Mouse (Mus musculus) hindbrain, embryonic 10.5 days (tissue): ENCODE results near the gene Msl2. TPM values are rescaled to one million over a fixed set of nuclear protein-coding genes. Genes with fewer than 3 reads are reported as not detected.

Experiments used
- DNase-seq: peaks from one replicate; pipeline ENCODE4 v3.0.0-alpha.2; 2017; ENCODE audit warnings: low spot score
- H3K27ac ChIP-seq: fragments of 300-500 bp; sonication (generic); 2 replicates; pipeline ENCODE4 v1.5.1; 2016; ENCODE audit warnings: mild to moderate bottlenecking, moderate library complexity
- H3K27me3 ChIP-seq: fragments of 300-500 bp; sonication (generic); 2 replicates; pipeline ENCODE4 v1.6.1; 2016; ENCODE audit warnings: mild to moderate bottlenecking; ENCODE audit not compliant: poor library complexity, insufficient read depth, severe bottlenecking
- H3K36me3 ChIP-seq: fragments of 300-500 bp; sonication (generic); 2 replicates; pipeline ENCODE4 v1.6.1; 2016; ENCODE audit warnings: mild to moderate bottlenecking, moderate library complexity
- H3K4me1 ChIP-seq: fragments of 300-500 bp; sonication (generic); replicated peaks from 2 replicates; pipeline ENCODE4 v1.6.1; 2016; ENCODE audit warnings: mild to moderate bottlenecking
- H3K4me3 ChIP-seq: fragments of 300-500 bp; sonication (generic); 2 replicates; pipeline ENCODE4 v1.5.1; 2016; ENCODE audit warnings: mild to moderate bottlenecking, moderate library complexity
- H3K9me3 ChIP-seq: fragments of 300-500 bp; sonication (generic); 2 replicates; pipeline ENCODE4 v1.6.1; 2016; ENCODE audit warnings: mild to moderate bottlenecking, moderate library complexity
- whole genome bisulfite sequencing: fragments of 180-500 bp; shearing (Covaris S2); methylation state at CpG from one replicate; pipeline ENCODE4 v1.1.7; 2016; 5-methylcytosine and 5-hydroxymethylcytosine counted together
- polyA plus RNA-seq: library from polyadenylated mRNA; unstranded; fragments of >200 nt; fragmentation: Nextera tagmentation; extraction: Ambion mirVana; gene quantifications from 2 replicates; pipeline ENCODE4 v1.2.1, GENCODE M21; 2016

The Msl2 gene
- polyA plus RNA-seq, 1 experiment from 2014 or later: 3.7 TPM

DNA sequence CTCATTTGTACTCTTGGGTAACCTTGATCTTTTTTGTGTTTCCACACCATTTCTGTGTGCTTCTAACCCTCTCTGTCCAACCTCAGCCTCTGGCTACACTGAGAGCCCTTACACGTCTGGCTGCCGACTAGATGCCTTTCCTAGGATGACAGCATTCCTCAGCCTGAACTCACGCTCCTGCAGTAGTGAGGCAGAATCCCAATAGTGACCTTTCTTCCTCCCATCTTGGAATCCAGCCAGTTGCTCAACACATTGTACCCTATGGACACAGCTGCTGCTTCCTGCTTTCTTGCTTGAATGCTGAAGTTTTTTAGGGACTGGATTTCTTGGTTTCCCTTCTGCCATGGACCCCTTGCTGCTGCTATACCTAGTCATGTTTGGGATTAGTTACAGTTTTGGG, 36.1 kb downstream of the Msl2 start:
- Histone ChIP-seq H3K36me3 (peaks cover 11% of the 10 kb centered on the region), H3K27ac (no peak overlapping the region), H3K27me3 (no peaks in the 10 kb centered on the region), H3K4me3 (no peak overlapping the region), H3K9me3 (no peaks in the 10 kb centered on the region), H3K4me1 (no peaks in the 10 kb centered on the region)
- WGBS: 70% methylated on average over 3 of the region's 3 CpGs
- DNase-seq: no peak

DNA sequence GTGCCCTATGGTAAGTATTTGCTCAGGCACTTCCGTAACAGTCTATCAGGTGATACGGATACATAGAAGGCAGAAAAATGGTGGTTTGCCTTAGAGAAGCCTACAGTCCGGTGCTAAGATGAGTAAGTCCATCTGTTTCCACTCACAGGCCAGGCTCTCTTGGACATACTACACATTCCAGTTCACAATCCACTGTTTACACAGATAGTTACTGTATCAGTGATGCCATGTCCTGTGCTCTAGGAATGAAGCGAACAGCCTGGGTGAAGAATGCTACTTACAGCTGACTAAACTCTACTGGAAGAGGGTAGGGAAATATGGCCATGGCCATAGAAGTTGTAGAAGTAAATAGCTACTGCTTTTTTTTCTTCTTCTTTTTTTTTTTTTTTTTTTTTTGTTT, 39.4 kb downstream of the Msl2 start:
- no peak for DNase-seq
- Histone ChIP-seq H3K27ac (no peak overlapping the region), H3K4me3 (no peak overlapping the region), H3K36me3 (peaks cover 10% of the 10 kb centered on the region; the same call in 1 of the 2 replicates), H3K4me1 (no peaks in the 10 kb centered on the region), H3K27me3 (no peaks in the 10 kb centered on the region), H3K9me3 (no peaks in the 10 kb centered on the region)
- WGBS: 86% methylated on average over 4 of the region's 4 CpGs

DNA sequence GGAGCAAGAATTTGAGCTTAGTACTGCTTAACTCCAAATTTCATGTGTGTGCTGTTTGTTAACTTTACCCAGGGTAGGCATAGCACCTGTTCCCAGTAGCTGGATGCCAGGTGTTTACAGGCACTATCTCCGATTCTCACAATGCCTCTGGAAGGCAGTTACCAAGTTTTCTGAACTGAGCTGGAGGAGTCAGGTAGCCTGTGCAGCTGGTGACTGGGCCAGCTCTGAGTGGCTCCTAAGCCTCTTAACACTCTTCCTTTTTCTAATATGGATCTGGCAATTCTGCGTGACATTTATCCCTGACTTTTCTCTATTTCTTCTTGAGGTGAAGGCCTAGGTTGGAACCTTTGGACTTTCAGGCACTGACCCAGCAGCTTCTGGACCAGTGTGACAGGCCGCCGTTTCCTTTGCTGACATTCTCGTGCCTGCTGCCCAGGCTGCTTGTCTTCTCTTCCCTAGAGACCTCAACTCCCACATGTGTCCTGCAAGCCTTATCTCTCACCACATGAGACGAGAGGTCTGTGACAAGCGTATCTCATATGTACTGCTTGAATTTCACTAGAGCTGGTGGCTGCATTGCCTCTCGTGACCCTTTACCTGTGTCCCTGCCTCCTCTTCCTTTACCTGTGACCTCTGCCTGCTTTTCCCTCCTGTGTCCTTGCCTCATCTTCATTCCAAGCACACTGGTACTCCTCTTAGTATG, 40.4 kb downstream of the Msl2 start:
- Histone ChIP-seq H3K27ac (no peak overlapping the region), H3K9me3 (no peaks in the 10 kb centered on the region), H3K4me3 (no peak overlapping the region), H3K27me3 (no peaks in the 10 kb centered on the region), H3K4me1 (no peaks in the 10 kb centered on the region), H3K36me3 (peaks cover 10% of the 10 kb centered on the region; the same call in 1 of the 2 replicates)
- DNase-seq: no peak
- 89% methylated on average over 8 of the region's 8 CpGs for WGBS

DNA sequence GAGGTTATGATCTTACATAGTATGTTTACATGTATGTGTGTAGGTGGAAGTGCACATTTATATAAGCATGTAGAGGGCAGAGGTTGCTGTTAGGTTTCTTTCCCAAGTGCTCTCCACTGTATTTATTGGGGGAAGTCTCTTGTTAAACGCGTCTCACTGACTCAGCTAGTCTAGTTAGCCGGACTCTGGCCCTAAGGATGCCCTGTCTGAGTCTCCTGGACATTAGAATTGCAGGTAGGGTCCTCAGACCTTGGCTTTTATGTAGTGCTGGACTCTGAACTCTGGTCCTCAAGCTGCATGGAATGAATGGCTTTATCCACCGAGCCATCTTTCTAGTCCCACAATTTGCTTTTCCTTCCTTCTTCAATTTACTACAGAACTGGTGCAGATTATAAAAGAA, 69.7 kb downstream of the Msl2 start:
- 92% methylated on average over 4 of the region's 4 CpGs for WGBS

DNA sequence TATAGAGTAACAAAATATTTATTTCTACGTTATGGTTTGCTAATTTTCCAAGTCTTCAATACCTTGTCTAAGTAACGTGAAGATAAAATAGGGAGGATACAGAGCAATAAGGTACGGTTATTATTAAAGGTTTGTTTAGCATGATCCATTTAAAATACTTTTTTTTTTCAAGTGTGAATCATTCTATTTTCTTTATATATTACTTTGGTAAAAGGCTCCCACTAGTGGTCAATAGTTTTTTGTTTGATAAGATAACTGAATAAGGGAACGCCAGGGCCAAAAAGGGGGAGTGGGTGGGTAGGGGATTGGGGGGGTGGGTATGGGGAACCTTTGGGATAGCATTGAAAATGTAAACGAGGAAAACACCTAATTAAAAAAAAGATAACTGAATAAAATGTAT, 79.0 kb downstream of the Msl2 start:
- Histone ChIP-seq H3K27ac (no peak overlapping the region), H3K36me3 (peaks cover 12% of the 10 kb centered on the region; the same call in 1 of the 2 replicates), H3K27me3 (no peaks in the 10 kb centered on the region), H3K9me3 (no peaks in the 10 kb centered on the region), H3K4me3 (no peak overlapping the region), H3K4me1 (no peaks in the 10 kb centered on the region)
- WGBS: 83% methylated on average over 5 of the region's 5 CpGs
- no peak for DNase-seq

More for the DNA sequence above, 69.7 kb downstream of the Msl2 start:
- Histone ChIP-seq H3K9me3 (peaks cover 5% of the 10 kb centered on the region; the same call in 1 of the 2 replicates), H3K4me3 (no peak overlapping the region), H3K27ac (no peak overlapping the region), H3K4me1 (no peaks in the 10 kb centered on the region), H3K27me3 (no peaks in the 10 kb centered on the region), H3K36me3 (peaks cover 32% of the 10 kb centered on the region)
- no peak for DNase-seq

Other genes with a start within 250 kb of the Msl2 start
- 13.2 and 14.2 TPM in 2 replicates for gene Pccb, start 39.2 kb upstream of the Msl2 start, polyA plus RNA-seq
- gene Ppp2r3a, start 177.7 kb downstream of the Msl2 start, polyA plus RNA-seq: 9.0 and 9.5 TPM in 2 replicates